Mouse (Mus musculus) MEL (cell line): ENCODE measurements at regions not wholly inside any gene's neighbourhood (a gene's known extent, or its start where the extent isn't known, plus 50 kb on each side); places are given as distances from the start of the nearest gene placed in this dataset.

Experiments used
- DNase-seq: peaks from one replicate; pipeline ENCODE4 v3.0.0; 2011; ENCODE audit warnings: low read depth, low spot score
- H3K27ac ChIP-seq: 2 replicates; pipeline ENCODE4 v1.5.1; 2012; ENCODE audit warnings: low read depth, mild to moderate bottlenecking, control low read depth, low read length, moderate library complexity; ENCODE audit not compliant: control insufficient read depth
- H3K27me3 ChIP-seq, 2 experiments: fragments of 150-350 bp in 1 of 2; sonication (generic) in 1 of 2; 2 replicates each; pipeline ENCODE4 v1.6.1; 2012; ENCODE audit warnings: low read length in 2 of 2, mild to moderate bottlenecking in 2 of 2, improper control_type of control experiment in 1 of 2, moderate library complexity in 1 of 2; ENCODE audit not compliant: insufficient read depth in 2 of 2, control insufficient read depth in 1 of 2
- H3K36me3 ChIP-seq, 2 experiments: 2 replicates each; pipeline ENCODE4 v1.6.1; 2012 to 2014; ENCODE audit warnings: low read length in 2 of 2, improper control_type of control experiment in 1 of 2, inconsistent platforms in 1 of 2, mild to moderate bottlenecking in 1 of 2; ENCODE audit not compliant: insufficient read depth in 2 of 2, control insufficient read depth in 1 of 2
- H3K4me1 ChIP-seq, 2 experiments: fragments of 150-350 bp in 1 of 2; sonication (generic) in 1 of 2; 2 replicates each; pipeline ENCODE4 v1.6.1; 2012; ENCODE audit warnings: low read length in 2 of 2, improper control_type of control experiment in 1 of 2, mild to moderate bottlenecking in 1 of 2; ENCODE audit not compliant: insufficient read depth in 2 of 2, control insufficient read depth in 1 of 2
- H3K4me3 ChIP-seq, 2 experiments: fragments of 150-350 bp in 1 of 2; sonication (generic) in 1 of 2; 2 replicates each; pipeline ENCODE4 v1.5.1; 2012; ENCODE audit warnings: low read depth in 2 of 2, low read length in 2 of 2, mild to moderate bottlenecking in 2 of 2, moderate library complexity in 2 of 2, control low read depth in 1 of 2, improper control_type of control experiment in 1 of 2; ENCODE audit not compliant: control insufficient read depth in 1 of 2, insufficient read depth in 1 of 2
- H3K79me2 ChIP-seq: 2 replicates; pipeline ENCODE4 v1.6.1; 2012; ENCODE audit warnings: mild to moderate bottlenecking, low read length, moderate library complexity; ENCODE audit not compliant: control insufficient read depth, poor library complexity, insufficient read depth
- H3K9ac ChIP-seq: 2 replicates; pipeline ENCODE4 v1.6.1; 2012; ENCODE audit warnings: low read depth, mild to moderate bottlenecking, control low read depth, low read length, moderate library complexity; ENCODE audit not compliant: control insufficient read depth, poor library complexity, severe bottlenecking
- H3K9me3 ChIP-seq: fragments of 150-350 bp; sonication (generic); replicated peaks from 2 replicates; pipeline ENCODE4 v1.6.1; 2012; ENCODE audit warnings: mild to moderate bottlenecking, low read length, improper control_type of control experiment, moderate library complexity; ENCODE audit not compliant: insufficient read depth
- CTCF ChIP-seq, 3 experiments: IDR thresholded peaks in 2 of 3; conservative IDR thresholded peaks in 1 of 3; 2 replicates each; pipeline ENCODE4 v1.5.1; 2011 to 2012; ENCODE audit warnings: low read length in 3 of 3, low read depth in 2 of 3, mild to moderate bottlenecking in 2 of 3, improper control_type of control experiment in 1 of 3, inconsistent platforms in 1 of 3, mixed read lengths in 1 of 3, moderate library complexity in 1 of 3; ENCODE audit not compliant: control insufficient read depth in 1 of 3, insufficient read depth in 1 of 3, poor library complexity in 1 of 3, severe bottlenecking in 1 of 3
- ELF1 ChIP-seq: IDR thresholded peaks from 2 replicates; pipeline ENCODE4 v1.6.1; 2014; ENCODE audit warnings: low read depth, mild to moderate bottlenecking, inconsistent platforms, low read length, improper control_type of control experiment, moderate library complexity
- EP300 ChIP-seq, 2 experiments: IDR thresholded peaks; 2 replicates each; pipeline ENCODE4 v1.6.1; 2011; ENCODE audit warnings: improper control_type of control experiment in 2 of 2, low read length in 2 of 2, low read depth in 1 of 2, mild to moderate bottlenecking in 1 of 2
- ETS1 ChIP-seq: IDR thresholded peaks from 2 replicates; pipeline ENCODE4 v1.6.1; 2012; ENCODE audit warnings: low read depth, mild to moderate bottlenecking, inconsistent platforms, low read length, improper control_type of control experiment, moderate library complexity
- GABPA ChIP-seq: IDR thresholded peaks from 2 replicates; pipeline ENCODE4 v1.6.1; 2012; ENCODE audit warnings: low read depth, mild to moderate bottlenecking, inconsistent platforms, low read length, improper control_type of control experiment, moderate library complexity
- GATA1 ChIP-seq: IDR thresholded peaks from 2 replicates; pipeline ENCODE4 v1.6.1; 2011; ENCODE audit warnings: low read depth, low read length, improper control_type of control experiment
- HCFC1 ChIP-seq: IDR thresholded peaks from 2 replicates; pipeline ENCODE4 v1.6.1; 2012; ENCODE audit warnings: low read depth, mild to moderate bottlenecking, inconsistent platforms, low read length, improper control_type of control experiment, moderate library complexity
- JUND ChIP-seq: IDR thresholded peaks from 2 replicates; pipeline ENCODE4 v1.6.1; 2011; ENCODE audit warnings: low read depth, mild to moderate bottlenecking, improper control_type of control experiment, low read length
- MXI1 ChIP-seq: IDR thresholded peaks from 2 replicates; pipeline ENCODE4 v1.6.1; 2011; ENCODE audit warnings: mild to moderate bottlenecking, low read depth, low read length, improper control_type of control experiment
- MYC ChIP-seq: IDR thresholded peaks from 2 replicates; pipeline ENCODE4 v1.6.1; 2011; ENCODE audit warnings: low read depth, mild to moderate bottlenecking, low read length, improper control_type of control experiment, moderate library complexity
- NELFE ChIP-seq: IDR thresholded peaks from 2 replicates; pipeline ENCODE4 v1.6.1; 2011; ENCODE audit warnings: low read depth, low read length, improper control_type of control experiment
- POLR2A ChIP-seq, 2 experiments: IDR thresholded peaks; 2 replicates each; pipeline ENCODE4 v1.6.1; 2011 to 2012; ENCODE audit warnings: low read length in 2 of 2, mild to moderate bottlenecking in 2 of 2, control low read depth in 1 of 2, improper control_type of control experiment in 1 of 2, low read depth in 1 of 2, moderate library complexity in 1 of 2; ENCODE audit not compliant: control insufficient read depth in 1 of 2, insufficient read depth in 1 of 2, poor library complexity in 1 of 2
- POLR2AphosphoS2 ChIP-seq: IDR thresholded peaks from 2 replicates; pipeline ENCODE4 v1.6.1; 2011; ENCODE audit warnings: low read length, improper control_type of control experiment
- POLR2AphosphoS5 ChIP-seq: IDR thresholded peaks from 2 replicates; pipeline ENCODE4 v1.6.1; 2012; ENCODE audit warnings: low read depth, borderline replicate concordance, mild to moderate bottlenecking, inconsistent platforms, low read length, moderate library complexity, mixed read lengths
- RCOR1 ChIP-seq: IDR thresholded peaks from 2 replicates; pipeline ENCODE4 v1.6.1; 2012; ENCODE audit warnings: low read depth, mild to moderate bottlenecking, inconsistent platforms, low read length, improper control_type of control experiment
- TAL1 ChIP-seq: IDR thresholded peaks from 2 replicates; pipeline ENCODE4 v1.6.1; 2012; ENCODE audit warnings: mild to moderate bottlenecking, inconsistent platforms, low read length, moderate library complexity, mixed read lengths
- TCF12 ChIP-seq: IDR thresholded peaks from 2 replicates; pipeline ENCODE4 v1.6.1; 2014; ENCODE audit warnings: low read depth, mild to moderate bottlenecking, inconsistent platforms, low read length, improper control_type of control experiment, moderate library complexity
- USF2 ChIP-seq, 2 experiments: IDR thresholded peaks; 2 replicates each; pipeline ENCODE4 v1.6.1; 2011 to 2012; ENCODE audit warnings: improper control_type of control experiment in 2 of 2, low read length in 2 of 2, borderline replicate concordance in 1 of 2, inconsistent platforms in 1 of 2, low read depth in 1 of 2, mild to moderate bottlenecking in 1 of 2; ENCODE audit not compliant: insufficient read depth in 1 of 2
- ZC3H11A ChIP-seq: IDR thresholded peaks from 2 replicates; pipeline ENCODE4 v1.6.1; 2012; ENCODE audit warnings: low read depth, mild to moderate bottlenecking, inconsistent platforms, low read length, improper control_type of control experiment
- ZMIZ1 ChIP-seq: IDR thresholded peaks from 2 replicates; pipeline ENCODE4 v1.6.1; 2012; ENCODE audit warnings: low read depth, mild to moderate bottlenecking, inconsistent platforms, low read length, improper control_type of control experiment, moderate library complexity

GRCm38 (mm10) chr12:70563446-70563845 is 110.6 kb downstream of the Tmx1 start:
- no peaks in the 10 kb centered on the region for H3K9me3 ChIP-seq
- DNase-seq, result no peak
- H3K27ac ChIP-seq, result no peak overlapping the region
- no peaks in the 10 kb centered on the region for H3K36me3 ChIP-seq
- H3K9ac ChIP-seq, result no peak overlapping the region
- no peaks in the 10 kb centered on the region for H3K79me2 ChIP-seq
- TF ChIP-seq CTCF (IDR thresholded peaks at IDR 0.05 in 2 of 3, conservative IDR thresholded peaks at IDR 0.05 in 1 of 3; ENCODE audit: control insufficient read depth in 1 of 3, insufficient read depth in 1 of 3, low read depth in 2 of 3, low read length in 3 of 3, poor library complexity in 1 of 3, severe bottlenecking in 1 of 3), result no peak
- TF ChIP-seq ZC3H11A, result no peak
- no peak for TF ChIP-seq MXI1
- no peaks in the 10 kb centered on the region for H3K27me3 ChIP-seq
- H3K4me3 ChIP-seq, result no peak overlapping the region
- no peaks in the 10 kb centered on the region for H3K4me1 ChIP-seq

GRCm38 (mm10) chr12:70575665-70576064 is 122.8 kb downstream of the Tmx1 start:
- Histone ChIP-seq H3K36me3 (no peaks in the 10 kb centered on the region), H3K9ac (no peak overlapping the region), H3K4me3 (no peak overlapping the region), H3K4me1 (no peaks in the 10 kb centered on the region), H3K9me3 (no peaks in the 10 kb centered on the region), H3K27me3 (peaks cover 0 to 6% of the 10 kb centered on the region in 2 experiments), H3K79me2 (no peaks in the 10 kb centered on the region; the same call in 1 of the 2 replicates), H3K27ac (no peak overlapping the region)
- TF ChIP-seq POLR2AphosphoS2 (no peak), USF2 (IDR thresholded peaks at IDR 0.05; ENCODE audit: borderline replicate concordance in 1 of 2, insufficient read depth in 1 of 2, low read depth in 1 of 2, low read length in 2 of 2) (no peak), GABPA (no peak), CTCF (IDR thresholded peaks at IDR 0.05 in 2 of 3, conservative IDR thresholded peaks at IDR 0.05 in 1 of 3; ENCODE audit: control insufficient read depth in 1 of 3, insufficient read depth in 1 of 3, low read depth in 2 of 3, low read length in 3 of 3, poor library complexity in 1 of 3, severe bottlenecking in 1 of 3) (no peak), TAL1 (no peak)
- no peak for DNase-seq

- no peak overlapping the region for H3K9ac ChIP-seq
- H3K79me2 ChIP-seq, result no peaks in the 10 kb centered on the region; the same call in 1 of the 2 replicates
- no peak overlapping the region for H3K4me3 ChIP-seq
- peaks cover 0 to 8% of the 10 kb centered on the region in 2 experiments; a peak in 3 of 4 replicates for H3K27me3 ChIP-seq
- H3K4me1 ChIP-seq, result no peaks in the 10 kb centered on the region
- no peak for DNase-seq
- H3K36me3 ChIP-seq, result no peaks in the 10 kb centered on the region
- no peak overlapping the region for H3K27ac ChIP-seq
- no peaks in the 10 kb centered on the region for H3K9me3 ChIP-seq
- TF ChIP-seq ZC3H11A, result no peak
- no peak for TF ChIP-seq TCF12
- TF ChIP-seq ETS1, result no peak
- no peak for TF ChIP-seq ELF1
- TF ChIP-seq POLR2AphosphoS5, result no peak
- TF ChIP-seq MYC, result no peak
- no peak for TF ChIP-seq HCFC1
- TF ChIP-seq EP300 (IDR thresholded peaks at IDR 0.05; ENCODE audit: low read depth in 1 of 2, low read length in 2 of 2), result no peak
- no peak for TF ChIP-seq GATA1
- TF ChIP-seq POLR2AphosphoS2, result no peak
- TF ChIP-seq ZMIZ1, result no peak
- no peak for TF ChIP-seq GABPA
- TF ChIP-seq NELFE, result no peak
- no peak for TF ChIP-seq JUND
- no peak for TF ChIP-seq RCOR1
- no peak for TF ChIP-seq POLR2A (IDR thresholded peaks at IDR 0.05; ENCODE audit: control insufficient read depth in 1 of 2, insufficient read depth in 1 of 2, low read depth in 1 of 2, low read length in 2 of 2, poor library complexity in 1 of 2)
Observed at GRCm38 (mm10) chr12:70577769-70578168, 124.9 kb downstream of the Tmx1 start.
